Mouse (Mus musculus) testis, adult 2 months (tissue): ENCODE data around the gene Fam83c.

Experiments
- CTCF ChIP-seq: fragments of 200-500 bp; IDR thresholded peaks from 2 replicates; pipeline ENCODE4 v1.5.1; 2012; ENCODE audit warnings: low read depth, mild to moderate bottlenecking, inconsistent platforms, low read length, moderate library complexity; ENCODE audit not compliant: control insufficient read depth, insufficient read depth, insufficient replicate concordance
- POLR2A ChIP-seq: fragments of 200-500 bp; IDR thresholded peaks from 2 replicates; pipeline ENCODE4 v1.6.1; 2012; ENCODE audit warnings: low read depth, mild to moderate bottlenecking, inconsistent platforms, low read length, moderate library complexity; ENCODE audit not compliant: control insufficient read depth

DNA sequence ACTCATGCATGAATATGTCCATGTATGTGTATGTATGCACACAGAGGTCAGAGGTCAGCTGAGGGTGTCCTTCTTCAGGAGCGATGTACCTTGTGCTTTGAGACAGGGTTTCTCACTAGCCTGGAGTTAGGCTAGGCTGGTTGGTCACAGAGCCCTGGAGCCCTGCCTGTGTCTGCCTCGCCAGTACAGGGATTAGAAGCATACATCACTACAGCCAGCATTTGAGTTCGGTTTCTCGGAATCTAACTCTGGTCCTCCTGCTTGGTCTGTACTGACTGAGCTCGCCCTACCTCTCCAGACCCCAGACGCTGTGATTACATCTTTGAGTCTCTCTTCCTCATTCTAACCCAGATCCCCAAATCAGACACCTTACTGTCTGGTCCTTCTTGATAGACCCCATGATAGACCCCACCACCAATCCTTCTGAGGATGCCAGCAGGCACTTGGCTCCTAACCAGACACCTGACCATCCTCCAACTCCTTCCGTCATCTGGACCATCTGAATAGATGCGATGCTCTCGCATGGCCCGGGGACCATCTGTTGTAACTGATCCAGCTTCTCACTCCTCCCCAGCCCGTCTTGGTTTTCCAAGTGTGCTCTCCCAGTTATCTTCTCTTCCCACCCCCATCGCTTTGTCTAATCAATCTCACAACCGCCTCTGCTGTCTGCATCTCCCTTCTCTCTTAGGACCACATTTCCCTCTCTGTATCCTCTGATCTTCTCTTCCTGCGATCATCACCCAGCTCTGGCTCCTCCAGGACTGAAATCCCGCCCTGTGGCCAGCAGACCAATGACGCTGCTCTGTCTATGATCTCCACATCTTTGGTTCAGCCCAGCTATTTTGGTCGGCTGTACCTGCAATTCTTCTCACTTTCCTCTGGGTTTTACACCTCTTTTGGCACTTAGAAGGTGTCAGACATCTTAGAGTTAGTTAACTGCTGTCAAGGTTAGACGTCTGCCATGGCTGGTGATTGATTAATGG, 46.4 kb downstream of the Fam83c start:
- TF ChIP-seq CTCF, result no peak
- TF ChIP-seq POLR2A, result no peak
